Mouse (Mus musculus): ENCODE results near the gene Plpp6. TPM values are rescaled to one million over a fixed set of nuclear protein-coding genes. Genes with fewer than 3 reads are reported as not detected.
A peak's percentile ranks its signal among the peaks of the same experiment; 100 is the strongest.
"Not testable (repeated sequence)": the region's sequence is repeated elsewhere in the genome, so short reads cannot be mapped to it uniquely, and the experiment has no call there.

The Plpp6 gene
- total RNA-seq, 1 experiment from 2014 or later, result 12.2 TPM

- ATAC-seq (replicated peaks; ENCODE audit: insufficient number of reproducible peaks, low FRiP score, low TSS enrichment, poor library complexity, severe bottlenecking), result no peak
Measured at GRCm38 (mm10) chr19:28970251-28970650, 6.5 kb downstream of the Plpp6 start.

GRCm38 (mm10) chr19:28974862-28975611 is 11.3 kb downstream of the Plpp6 start:
- peak; percentile 82 for ATAC-seq (replicated peaks; ENCODE audit: insufficient number of reproducible peaks, low FRiP score, low TSS enrichment, poor library complexity, severe bottlenecking)

- ATAC-seq (replicated peaks; ENCODE audit: insufficient number of reproducible peaks, low FRiP score, low TSS enrichment, poor library complexity, severe bottlenecking), result no peak
Measured at GRCm38 (mm10) chr19:28982617-28983016, 18.9 kb downstream of the Plpp6 start.

GRCm38 (mm10) chr19:28989515-28989914 is 25.8 kb downstream of the Plpp6 start:
- no peak for ATAC-seq (replicated peaks; ENCODE audit: insufficient number of reproducible peaks, low FRiP score, low TSS enrichment, poor library complexity, severe bottlenecking)

GRCm38 (mm10) chr19:28990194-28990589 is 26.4 kb downstream of the Plpp6 start, which contains the start of gene Cdc37l1:
TSS of gene Cdc37l1 (plus strand) at chr19:28990352.
- peak; percentile 96 for ATAC-seq (replicated peaks; ENCODE audit: insufficient number of reproducible peaks, low FRiP score, low TSS enrichment, poor library complexity, severe bottlenecking)

- ATAC-seq (replicated peaks; ENCODE audit: insufficient number of reproducible peaks, low FRiP score, low TSS enrichment, poor library complexity, severe bottlenecking), result peak; percentile 24; the same call in 1 of the 2 replicates
Measured at GRCm38 (mm10) chr19:28990590-28991221, 27.0 kb downstream of the Plpp6 start.

- no peak for ATAC-seq (replicated peaks; ENCODE audit: insufficient number of reproducible peaks, low FRiP score, low TSS enrichment, poor library complexity, severe bottlenecking)
Measured at GRCm38 (mm10) chr19:28991391-28991790, 27.6 kb downstream of the Plpp6 start.

- no peak for ATAC-seq (replicated peaks; ENCODE audit: insufficient number of reproducible peaks, low FRiP score, low TSS enrichment, poor library complexity, severe bottlenecking)
Measured at GRCm38 (mm10) chr19:28994870-28995269, 31.1 kb downstream of the Plpp6 start.

GRCm38 (mm10) chr19:28995366-28995765 is 31.6 kb downstream of the Plpp6 start:
- ATAC-seq (replicated peaks; ENCODE audit: insufficient number of reproducible peaks, low FRiP score, low TSS enrichment, poor library complexity, severe bottlenecking), result no peak

- no peak for ATAC-seq (replicated peaks; ENCODE audit: insufficient number of reproducible peaks, low FRiP score, low TSS enrichment, poor library complexity, severe bottlenecking)
Measured at GRCm38 (mm10) chr19:28997976-28998630, 34.4 kb downstream of the Plpp6 start.

GRCm38 (mm10) chr19:29000321-29000720 is 36.6 kb downstream of the Plpp6 start:
- ATAC-seq (replicated peaks; ENCODE audit: insufficient number of reproducible peaks, low FRiP score, low TSS enrichment, poor library complexity, severe bottlenecking), result not testable (repeated sequence)

- ATAC-seq (replicated peaks; ENCODE audit: insufficient number of reproducible peaks, low FRiP score, low TSS enrichment, poor library complexity, severe bottlenecking), result no peak
Measured at GRCm38 (mm10) chr19:29008069-29008706, 44.4 kb downstream of the Plpp6 start.

GRCm38 (mm10) chr19:29009046-29009445 is 45.3 kb downstream of the Plpp6 start:
- no peak for ATAC-seq (replicated peaks; ENCODE audit: insufficient number of reproducible peaks, low FRiP score, low TSS enrichment, poor library complexity, severe bottlenecking)

GRCm38 (mm10) chr19:29011355-29011990 is 47.7 kb downstream of the Plpp6 start:
- no peak for ATAC-seq (replicated peaks; ENCODE audit: insufficient number of reproducible peaks, low FRiP score, low TSS enrichment, poor library complexity, severe bottlenecking)

- no peak for ATAC-seq (replicated peaks; ENCODE audit: insufficient number of reproducible peaks, low FRiP score, low TSS enrichment, poor library complexity, severe bottlenecking)
Measured at GRCm38 (mm10) chr19:29014466-29015055, 50.8 kb downstream of the Plpp6 start.

GRCm38 (mm10) chr19:29015410-29016203 is 51.9 kb downstream of the Plpp6 start:
- ATAC-seq (replicated peaks; ENCODE audit: insufficient number of reproducible peaks, low FRiP score, low TSS enrichment, poor library complexity, severe bottlenecking), result no peak

GRCm38 (mm10) chr19:29016204-29016765 is 52.5 kb downstream of the Plpp6 start:
- no peak for ATAC-seq (replicated peaks; ENCODE audit: insufficient number of reproducible peaks, low FRiP score, low TSS enrichment, poor library complexity, severe bottlenecking)

Data from monocyte, adult 5-6 weeks (primary cell).